Mouse (Mus musculus): ENCODE results near the gene Zfp30. TPM values are rescaled to one million over a fixed set of nuclear protein-coding genes. Genes with fewer than 3 reads are reported as not detected.

The Zfp30 gene
- total RNA-seq, 2 experiments from 2014 or later, result 10.4 to 10.8 TPM

GRCm38 (mm10) chr7:29818619-29819254 is 34.9 kb downstream of the Zfp30 start:
- peak; percentile 71 to 74 for DNase-seq (ENCODE audit: extremely low spot score in 1 of 2, low spot score in 2 of 2)

GRCm38 (mm10) chr7:29828001-29828400 is 44.2 kb downstream of the Zfp30 start:
- intact Hi-C loops (cut with DNase I), result loop anchor here (10.0 kb wide), 1 partner anchor 67 kb away; no protein-coding TSS in a partner anchor
- no peak for DNase-seq (ENCODE audit: extremely low spot score in 1 of 2, low spot score in 2 of 2)

More at GRCm38 (mm10) chr7:29818619-29819254, 34.9 kb downstream of the Zfp30 start:
- intact Hi-C loops (cut with DNase I), result no loop called here

GRCm38 (mm10) chr7:29829804-29830203 is 46.0 kb downstream of the Zfp30 start:
- intact Hi-C loops (cut with DNase I), result loop anchor here (10.0 kb wide), 1 partner anchor 65 kb away; no protein-coding TSS in a partner anchor
- no peak for DNase-seq (ENCODE audit: extremely low spot score in 1 of 2, low spot score in 2 of 2)

- intact Hi-C loops (cut with DNase I), result no loop called here
- DNase-seq (ENCODE audit: extremely low spot score in 1 of 2, low spot score in 2 of 2), result no peak
Observed at GRCm38 (mm10) chr7:29836816-29837215, 53.0 kb downstream of the Zfp30 start.

- no peak for DNase-seq (ENCODE audit: extremely low spot score in 1 of 2, low spot score in 2 of 2)
- intact Hi-C loops (cut with DNase I), result no loop called here
Observed at GRCm38 (mm10) chr7:29839256-29839655, 55.5 kb downstream of the Zfp30 start.

GRCm38 (mm10) chr7:29842105-29842504 is 58.3 kb downstream of the Zfp30 start:
- DNase-seq (ENCODE audit: extremely low spot score in 1 of 2, low spot score in 2 of 2), result no peak
- intact Hi-C loops (cut with DNase I), result no loop called here

Small RNA genes within 50 kb of the gene (microRNA-seq; reads per million reads assigned to microRNA genes)
- gene Mir1964, result 2.6 reads per million

Other genes with a start within 250 kb of the Zfp30 start
- gene Catsperg2, start 57.0 kb upstream of the Zfp30 start, total RNA-seq (2021), result under 1 TPM; 0.15 to 0.36 TPM
- gene Zfp84, start 15.4 kb upstream of the Zfp30 start, total RNA-seq (2021), result 10 to 100 TPM; 15.0 to 16.6 TPM
- gene Zfp790, start 32.1 kb downstream of the Zfp30 start, total RNA-seq (2021), result 10 to 100 TPM; 20.1 to 22.2 TPM
- gene Zfp940, start 69.7 kb downstream of the Zfp30 start, total RNA-seq (2021), result 10 to 100 TPM; 17.0 to 24.6 TPM
- 10 to 100 TPM; 14.6 to 14.7 TPM for gene Zfp420, start 76.0 kb downstream of the Zfp30 start, total RNA-seq (2021)
- gene Zfp27, start 122.6 kb downstream of the Zfp30 start, total RNA-seq (2021), result 10 to 100 TPM; 21.4 to 21.9 TPM
- 1 to 10 TPM; 7.9 to 8.0 TPM for gene Zfp383, start 124.2 kb downstream of the Zfp30 start, total RNA-seq (2021)
- gene Zfp74, start 170.1 kb downstream of the Zfp30 start, total RNA-seq (2021), result 10 to 100 TPM; 22.6 to 23.4 TPM
- 1 to 10 TPM; 4.1 to 5.0 TPM for gene Zfp568, start 200.0 kb downstream of the Zfp30 start, total RNA-seq (2021)